Mouse (Mus musculus) liver, embryonic 12.5 days (tissue): ENCODE results near the gene Alpl. TPM values are rescaled to one million over a fixed set of nuclear protein-coding genes. Genes with fewer than 3 reads are reported as not detected.

Source experiments
- ATAC-seq: fragments of 200-750 bp; cut with Nextera tagmentation; 2 replicates; pipeline ENCODE4 v1.8.0; 2017; ENCODE audit warnings: moderate number of reproducible peaks, mild to moderate bottlenecking, moderate library complexity
- H3K27ac ChIP-seq: fragments of 300-500 bp; sonication (generic); 2 replicates; pipeline ENCODE4 v1.5.1; 2016; ENCODE audit warnings: mild to moderate bottlenecking
- H3K27me3 ChIP-seq: fragments of 300-500 bp; sonication (generic); replicated peaks from 2 replicates; pipeline ENCODE4 v1.6.1; 2016; ENCODE audit warnings: mild to moderate bottlenecking, moderate library complexity
- H3K36me3 ChIP-seq: fragments of 300-500 bp; sonication (generic); 2 replicates; pipeline ENCODE4 v1.6.1; 2016; ENCODE audit warnings: mild to moderate bottlenecking, moderate library complexity
- H3K4me1 ChIP-seq: fragments of 300-500 bp; sonication (generic); 2 replicates; pipeline ENCODE4 v1.6.1; 2016
- H3K4me2 ChIP-seq: fragments of 300-500 bp; sonication (generic); 2 replicates; pipeline ENCODE4 v1.6.1; 2016; ENCODE audit warnings: mild to moderate bottlenecking, moderate library complexity
- H3K4me3 ChIP-seq: fragments of 300-500 bp; sonication (generic); 2 replicates; pipeline ENCODE4 v1.5.1; 2016; ENCODE audit warnings: mild to moderate bottlenecking, moderate library complexity
- H3K9ac ChIP-seq: fragments of 300-500 bp; sonication (generic); 2 replicates; pipeline ENCODE4 v1.6.1; 2016; ENCODE audit warnings: mild to moderate bottlenecking, moderate library complexity
- H3K9me3 ChIP-seq: fragments of 300-500 bp; sonication (generic); replicated peaks from 2 replicates; pipeline ENCODE4 v1.6.1; 2016; ENCODE audit warnings: mild to moderate bottlenecking, moderate library complexity
- WGBS: fragments of 180-500 bp; shearing (Covaris S2); methylation state at CpG from one replicate; pipeline ENCODE4 v1.1.7; 2016; ENCODE audit not compliant: insufficient replicate concordance; 5-methylcytosine and 5-hydroxymethylcytosine counted together
- polyA plus RNA-seq: library from polyadenylated mRNA; unstranded; fragments of >200 nt; fragmentation: Nextera tagmentation; extraction: Ambion mirVana; gene quantifications from 2 replicates; pipeline ENCODE4 v1.2.1, GENCODE M21; 2016

The Alpl gene
- polyA plus RNA-seq, 1 experiment from 2014 or later: 5.1 TPM

DNA sequence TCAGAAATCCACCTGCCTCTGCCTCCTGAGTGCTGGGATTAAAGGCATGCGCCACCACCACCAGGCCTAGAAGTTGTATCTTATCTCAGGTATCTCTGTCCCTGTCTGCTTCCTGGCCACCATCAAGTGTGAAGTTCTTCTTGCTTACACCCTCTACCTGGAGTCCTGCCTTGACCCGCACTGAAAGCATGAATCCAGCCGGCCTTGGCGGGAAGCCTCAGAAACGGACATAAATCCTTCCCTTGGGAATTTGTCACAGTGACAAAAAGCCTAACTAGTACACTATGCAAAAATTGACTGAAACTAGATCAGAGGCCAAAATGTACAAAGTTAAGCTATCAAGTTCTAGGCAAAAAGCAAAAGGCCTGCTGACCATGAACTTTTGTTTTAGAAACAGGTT is 26.4 kb upstream of the Alpl start:
- H3K9ac ChIP-seq: no peak overlapping the region
- H3K36me3 ChIP-seq: no peaks in the 10 kb centered on the region
- no peak for ATAC-seq
- WGBS: 72% methylated on average over 5 of the region's 5 CpGs
- no peak overlapping the region for H3K4me3 ChIP-seq
- H3K27ac ChIP-seq: no peak overlapping the region
- H3K4me1 ChIP-seq: no peaks in the 10 kb centered on the region
- H3K9me3 ChIP-seq: no peaks in the 10 kb centered on the region
- H3K4me2 ChIP-seq: no peak overlapping the region
- 0 out of 2 replicates have a peak, but pooled peaks cover under 1% of the 10 kb centered on the region for H3K27me3 ChIP-seq

DNA sequence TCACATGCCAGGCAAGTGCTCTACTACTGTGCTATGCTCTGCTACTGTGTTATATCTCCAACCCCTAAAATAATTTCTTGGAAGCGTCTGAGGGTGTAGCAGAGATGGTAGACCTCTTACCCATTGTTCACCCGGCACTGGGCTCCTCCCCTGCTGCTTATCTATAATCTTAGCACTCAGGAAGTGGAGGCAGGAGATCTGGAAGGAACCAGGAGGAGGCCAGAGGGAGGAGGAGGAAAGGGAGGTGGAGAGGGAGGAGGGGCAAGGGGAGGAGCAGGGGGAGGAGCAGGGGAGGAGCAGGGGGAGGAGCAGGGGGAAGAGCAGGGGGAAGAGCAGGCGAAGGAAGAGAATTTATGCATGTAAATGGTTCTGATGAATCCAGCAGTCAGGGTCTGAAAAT is 24.5 kb upstream of the Alpl start:
- Histone ChIP-seq H3K27me3 (peaks cover 7% of the 10 kb centered on the region; the same call in 1 of the 2 replicates), H3K9ac (no peak overlapping the region), H3K4me2 (no peak overlapping the region), H3K27ac (no peak overlapping the region), H3K9me3 (no peaks in the 10 kb centered on the region), H3K4me1 (no peaks in the 10 kb centered on the region), H3K4me3 (no peak overlapping the region), H3K36me3 (no peaks in the 10 kb centered on the region)
- 29% methylated on average over 3 of the region's 3 CpGs for WGBS
- ATAC-seq: no peak

DNA sequence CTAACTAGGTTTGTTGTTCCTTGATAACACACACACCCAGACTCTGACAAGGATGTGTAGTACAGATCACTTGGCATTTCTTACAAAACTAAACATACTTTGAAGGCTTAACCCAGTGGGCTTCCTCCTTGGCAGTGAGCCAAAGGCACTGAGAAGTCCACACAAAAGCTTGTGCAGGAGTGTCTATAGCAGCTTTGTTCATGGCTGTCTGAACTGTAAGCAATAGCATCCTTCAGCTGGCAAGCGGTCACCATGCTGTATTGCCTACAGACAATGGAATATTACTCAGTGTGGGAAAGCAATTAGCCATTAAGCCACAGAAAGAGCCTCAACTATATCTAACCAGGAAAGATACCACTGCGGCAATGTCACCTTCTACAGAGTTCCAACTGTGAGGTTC is 23.3 kb upstream of the Alpl start:
- Histone ChIP-seq H3K4me3 (no peak overlapping the region), H3K36me3 (no peaks in the 10 kb centered on the region), H3K9ac (no peak overlapping the region), H3K9me3 (no peaks in the 10 kb centered on the region), H3K4me1 (no peaks in the 10 kb centered on the region), H3K27ac (no peak overlapping the region), H3K27me3 (peaks cover 7% of the 10 kb centered on the region; the same call in 1 of the 2 replicates), H3K4me2 (no peak overlapping the region)
- WGBS: 76% methylated on average over 2 of the region's 2 CpGs
- ATAC-seq: no peak

DNA sequence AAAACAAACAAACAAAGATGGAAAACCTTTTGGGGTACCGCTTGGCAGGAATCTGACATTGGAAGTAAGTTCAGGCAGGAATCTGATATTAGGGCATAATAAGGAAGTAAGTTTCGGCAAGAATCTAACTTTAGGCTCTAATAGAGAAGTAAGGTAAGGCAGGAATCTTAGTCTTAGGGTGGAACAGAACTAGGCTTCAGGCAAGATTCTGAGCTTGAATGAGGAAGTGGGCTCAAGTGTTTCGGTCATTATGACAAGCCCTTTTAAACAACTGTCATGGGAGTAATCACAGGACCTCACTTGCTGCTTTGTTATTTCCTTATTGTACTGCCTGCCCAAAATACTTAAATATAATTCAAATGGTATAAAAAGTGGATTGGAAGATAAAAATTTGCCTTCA is 22.2 kb upstream of the Alpl start:
- peaks cover 18% of the 10 kb centered on the region; the same call in 1 of the 2 replicates for H3K27me3 ChIP-seq
- no peak overlapping the region for H3K4me3 ChIP-seq
- no peak for ATAC-seq
- H3K36me3 ChIP-seq: no peaks in the 10 kb centered on the region
- no peak overlapping the region for H3K27ac ChIP-seq
- no peaks in the 10 kb centered on the region for H3K9me3 ChIP-seq
- 47% methylated on average over 3 of the region's 3 CpGs for WGBS
- H3K9ac ChIP-seq: no peak overlapping the region
- H3K4me1 ChIP-seq: no peaks in the 10 kb centered on the region
- no peak overlapping the region for H3K4me2 ChIP-seq

DNA sequence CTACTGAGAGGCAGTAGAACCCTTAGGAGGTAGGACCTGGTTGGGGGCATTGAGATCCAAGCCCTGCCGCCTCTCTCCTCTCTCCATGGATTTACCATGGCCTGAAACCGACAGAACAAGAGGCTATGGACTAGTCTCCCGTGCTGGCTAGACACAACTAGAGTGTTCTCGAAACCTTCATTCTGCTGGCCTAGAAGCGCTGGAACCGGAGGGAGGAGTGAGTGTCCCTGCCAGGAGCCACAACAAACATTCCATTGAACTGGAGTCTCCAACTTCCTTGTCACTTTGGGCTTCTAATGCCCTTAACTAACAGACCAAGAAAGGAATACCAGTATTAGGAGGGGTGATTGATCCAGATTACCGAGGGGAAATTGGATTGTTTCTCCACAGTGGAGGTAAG is 20.0 kb upstream of the Alpl start:
- Histone ChIP-seq H3K27me3 (peaks cover 25% of the 10 kb centered on the region), H3K9ac (no peak overlapping the region), H3K9me3 (no peaks in the 10 kb centered on the region), H3K27ac (no peak overlapping the region), H3K4me2 (no peak overlapping the region), H3K36me3 (no peaks in the 10 kb centered on the region), H3K4me3 (no peak overlapping the region), H3K4me1 (no peaks in the 10 kb centered on the region)
- WGBS: 52% methylated on average over 7 of the region's 7 CpGs
- ATAC-seq: no peak

DNA sequence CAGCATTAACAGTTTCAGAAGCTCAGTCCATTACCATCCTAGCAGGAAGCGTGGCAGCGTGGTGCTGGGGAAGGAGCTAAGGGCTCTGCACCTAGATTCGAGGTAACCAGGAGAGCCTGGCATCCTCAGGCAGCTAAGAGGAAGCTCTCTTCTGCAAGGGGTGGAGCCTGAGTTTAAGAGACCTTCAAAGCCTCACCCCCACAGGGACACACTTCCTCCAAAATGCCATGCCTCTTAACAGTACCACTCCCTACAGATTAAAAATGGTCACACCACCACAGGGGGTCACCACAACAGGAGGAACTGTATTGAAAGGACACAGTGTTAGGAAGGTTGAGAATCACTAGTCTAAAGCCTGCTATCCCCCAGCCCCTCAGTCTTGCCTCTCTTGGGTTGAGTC is 19.3 kb upstream of the Alpl start:
- Histone ChIP-seq H3K4me3 (no peak overlapping the region), H3K9me3 (no peaks in the 10 kb centered on the region), H3K4me1 (no peaks in the 10 kb centered on the region), H3K27ac (no peak overlapping the region), H3K9ac (no peak overlapping the region), H3K36me3 (no peaks in the 10 kb centered on the region), H3K4me2 (no peak overlapping the region), H3K27me3 (peaks cover 25% of the 10 kb centered on the region)
- WGBS: 44% methylated on average over 3 of the region's 3 CpGs
- ATAC-seq: no peak

DNA sequence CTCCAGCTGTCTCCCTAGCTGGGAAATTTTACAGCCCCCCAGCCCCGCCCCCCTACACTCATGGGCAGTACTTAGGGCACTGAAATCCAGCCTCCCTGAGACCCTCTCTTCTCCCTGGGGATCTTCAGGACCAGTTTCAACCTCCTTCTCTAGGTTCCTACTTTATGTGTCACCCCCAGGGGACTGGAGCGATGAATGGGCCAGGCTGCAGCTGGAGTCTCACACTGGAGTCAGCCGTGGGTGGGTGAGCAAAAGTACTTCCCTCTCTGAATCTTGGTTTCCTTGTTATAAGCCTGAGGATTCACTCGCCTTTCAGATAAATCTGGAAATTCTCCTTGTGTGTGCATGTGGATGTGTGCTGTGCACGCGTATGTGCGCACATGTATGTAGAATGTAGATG is 18.0 kb upstream of the Alpl start:
- Histone ChIP-seq H3K36me3 (no peaks in the 10 kb centered on the region), H3K27ac (no peak overlapping the region), H3K4me3 (no peak overlapping the region), H3K9ac (no peak overlapping the region), H3K9me3 (no peaks in the 10 kb centered on the region), H3K4me2 (no peak overlapping the region), H3K4me1 (no peaks in the 10 kb centered on the region), H3K27me3 (peaks cover 29% of the 10 kb centered on the region)
- ATAC-seq: no peak
- 71% methylated on average over 7 of the region's 7 CpGs for WGBS

DNA sequence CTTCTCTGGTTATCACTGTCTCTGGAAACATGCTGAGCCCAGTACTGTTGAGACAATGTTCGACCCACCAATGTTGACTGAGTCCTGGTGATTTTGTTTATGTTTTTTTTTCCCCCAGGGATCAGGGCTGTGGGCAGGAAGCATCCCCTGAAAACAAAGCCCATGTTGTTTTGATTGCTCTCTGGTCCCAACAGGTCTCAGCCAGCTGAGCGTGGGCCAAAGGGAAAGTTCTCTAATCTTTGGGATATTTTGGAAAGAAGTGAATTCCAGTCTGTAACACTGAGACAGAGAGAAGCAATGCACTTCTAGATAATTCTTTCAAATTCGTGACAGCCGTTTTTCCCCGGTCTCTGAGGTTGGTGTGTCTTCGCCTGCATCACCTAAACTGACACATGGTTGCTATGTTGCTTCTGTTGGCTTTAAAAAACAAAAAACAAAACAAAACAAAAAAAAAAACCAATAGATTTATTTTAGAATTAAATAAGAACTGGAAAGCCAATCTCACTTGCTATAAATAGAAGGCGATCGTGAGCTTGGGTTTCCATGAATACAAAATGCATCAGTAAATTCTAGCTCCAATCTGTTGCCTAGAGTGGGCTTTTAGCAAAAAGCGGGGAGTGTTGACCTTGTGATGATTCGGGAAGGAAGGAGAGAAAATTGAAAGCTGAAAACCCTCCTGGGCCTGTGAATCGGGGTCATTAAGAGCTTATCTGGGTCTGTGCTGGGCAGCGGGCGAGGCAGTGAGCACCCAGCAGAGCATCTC is 16.9 kb upstream of the Alpl start:
- WGBS: 51% methylated on average over 13 of the region's 13 CpGs
- H3K9ac ChIP-seq: no peak overlapping the region
- H3K27me3 ChIP-seq: peaks cover 29% of the 10 kb centered on the region
- H3K4me1 ChIP-seq: no peaks in the 10 kb centered on the region
- no peak overlapping the region for H3K4me3 ChIP-seq
- no peaks in the 10 kb centered on the region for H3K36me3 ChIP-seq
- no peak overlapping the region for H3K27ac ChIP-seq
- no peaks in the 10 kb centered on the region for H3K9me3 ChIP-seq
- H3K4me2 ChIP-seq: no peak overlapping the region
- no peak for ATAC-seq

DNA sequence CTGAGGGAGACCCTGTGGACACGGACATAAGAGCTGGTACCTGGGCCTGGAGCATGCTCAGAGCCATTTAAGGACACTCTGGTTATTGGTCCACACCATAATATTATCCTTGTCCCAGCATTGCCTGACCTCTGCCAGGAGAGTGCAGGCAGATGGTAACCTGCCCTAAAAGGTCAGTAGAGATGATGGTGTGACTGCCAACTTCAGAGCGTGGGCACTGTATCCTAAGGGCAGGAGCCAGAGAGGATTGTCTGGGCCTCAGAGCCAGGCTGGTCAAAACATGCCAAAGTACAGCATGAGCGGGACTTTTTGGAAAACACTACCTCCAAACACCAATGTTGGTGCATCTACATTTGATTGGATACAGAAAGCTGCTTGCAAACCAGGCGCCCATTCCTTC is 13.8 kb upstream of the Alpl start:
- WGBS: 60% methylated on average over 4 of the region's 4 CpGs
- Histone ChIP-seq H3K4me2 (no peak overlapping the region), H3K9ac (no peak overlapping the region), H3K4me3 (no peak overlapping the region), H3K27me3 (peaks cover 22% of the 10 kb centered on the region), H3K9me3 (no peaks in the 10 kb centered on the region), H3K36me3 (no peaks in the 10 kb centered on the region), H3K4me1 (no peaks in the 10 kb centered on the region), H3K27ac (no peak overlapping the region)
- ATAC-seq: no peak

DNA sequence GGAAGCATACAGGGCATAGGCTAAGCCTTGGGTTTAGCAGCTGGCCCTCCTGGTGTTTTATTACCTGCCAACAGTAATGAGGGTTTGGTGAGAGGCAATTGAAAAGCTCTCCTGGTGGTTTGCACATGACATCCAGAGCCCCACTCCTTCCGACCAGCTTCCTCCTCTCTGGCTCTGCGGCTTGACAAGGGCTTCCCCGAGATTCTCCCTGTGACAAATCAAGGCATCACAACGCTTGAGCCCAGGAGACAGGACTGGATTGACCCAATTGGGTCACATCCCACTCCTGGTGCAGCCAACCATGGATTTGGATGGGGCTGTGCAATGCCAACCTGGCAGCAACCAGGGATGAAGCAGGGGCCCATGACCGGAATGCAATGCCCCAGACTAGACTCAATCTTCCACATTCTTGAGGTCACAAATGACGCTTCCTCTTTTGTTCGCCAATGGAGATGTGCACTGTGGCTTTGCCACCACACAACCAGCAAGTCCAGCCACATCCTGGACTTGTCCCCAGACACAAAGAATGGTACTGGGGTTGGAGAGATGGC is 11.2 kb upstream of the Alpl start:
- 20% methylated on average over 7 of the region's 7 CpGs for WGBS
- H3K4me1 ChIP-seq: no peaks in the 10 kb centered on the region

DNA sequence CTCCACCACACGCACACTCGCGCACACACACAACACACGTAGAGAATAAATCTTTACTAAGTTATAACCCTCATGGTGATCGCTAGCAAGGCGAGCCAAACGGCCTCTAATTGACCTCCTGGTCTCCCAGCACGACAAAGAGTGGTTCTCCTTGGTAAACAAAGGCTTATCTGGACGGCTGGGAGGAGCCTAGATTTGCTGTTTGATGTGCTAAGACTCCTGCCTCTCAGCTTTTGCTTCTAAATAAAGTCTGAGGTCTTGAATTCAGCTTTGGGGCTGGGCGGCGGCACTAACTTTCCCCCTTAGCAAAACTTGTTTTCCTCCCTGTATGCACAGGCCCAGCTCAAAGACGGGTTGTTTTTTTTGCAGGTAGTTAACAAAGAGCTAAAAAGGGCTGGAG is 5.0 kb upstream of the Alpl start:
- no peak overlapping the region for H3K4me3 ChIP-seq
- ATAC-seq: no peak
- peaks cover 55% of the 10 kb centered on the region for H3K27me3 ChIP-seq
- 42% methylated on average over 12 of the region's 12 CpGs for WGBS
- H3K36me3 ChIP-seq: no peaks in the 10 kb centered on the region
- H3K4me1 ChIP-seq: 0 out of 2 replicates have a peak, but pooled peaks cover 9% of the 10 kb centered on the region
- H3K9ac ChIP-seq: no peak overlapping the region
- H3K9me3 ChIP-seq: no peaks in the 10 kb centered on the region
- H3K27ac ChIP-seq: no peak overlapping the region
- no peak overlapping the region for H3K4me2 ChIP-seq

More for the DNA sequence above, 11.2 kb upstream of the Alpl start:
- Histone ChIP-seq H3K27me3 (peaks cover 13% of the 10 kb centered on the region), H3K4me2 (no peak overlapping the region), H3K9ac (no peak overlapping the region), H3K27ac (no peak overlapping the region), H3K4me3 (no peak overlapping the region), H3K9me3 (no peaks in the 10 kb centered on the region), H3K36me3 (no peaks in the 10 kb centered on the region)
- ATAC-seq: no peak

DNA sequence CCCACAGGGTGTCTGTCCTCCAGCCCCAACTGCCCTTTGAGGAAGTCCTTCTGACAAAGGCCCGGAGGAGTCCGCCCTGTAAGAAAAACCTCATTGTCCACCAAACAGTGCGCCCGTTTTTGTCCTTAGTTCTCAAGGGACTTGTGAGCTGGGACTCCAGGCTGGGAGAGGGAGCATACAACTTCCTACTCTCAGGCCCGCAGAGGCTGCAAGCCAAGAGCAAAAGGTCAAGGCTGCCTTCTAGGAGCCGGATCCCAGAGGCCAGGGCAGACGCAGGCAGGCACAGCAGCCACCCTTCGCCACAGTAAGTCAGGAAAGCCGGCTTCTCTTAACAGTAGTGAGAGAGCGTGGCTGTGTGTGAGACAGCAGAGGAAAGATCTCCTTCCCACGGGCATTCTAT is 4.1 kb upstream of the Alpl start:
- Histone ChIP-seq H3K9me3 (no peaks in the 10 kb centered on the region), H3K4me1 (peaks cover 16% of the 10 kb centered on the region; the same call in 1 of the 2 replicates), H3K4me3 (no peak overlapping the region), H3K4me2 (no peak overlapping the region), H3K27ac (no peak overlapping the region), H3K27me3 (peaks cover 64% of the 10 kb centered on the region), H3K9ac (no peak overlapping the region), H3K36me3 (no peaks in the 10 kb centered on the region)
- 30% methylated on average over 11 of the region's 11 CpGs for WGBS
- ATAC-seq: no peak
